Mouse (Mus musculus) MEL (cell line): ENCODE data around the gene Acad10.

Source experiments
- CHD2 ChIP-seq: IDR thresholded peaks from 2 replicates; pipeline ENCODE4 v1.6.1; 2011; ENCODE audit warnings: low read length, improper control_type of control experiment
- CTCF ChIP-seq, 3 experiments: IDR thresholded peaks in 2 of 3; conservative IDR thresholded peaks in 1 of 3; 2 replicates each; pipeline ENCODE4 v1.5.1; 2011 to 2012; ENCODE audit warnings: low read length in 3 of 3, low read depth in 2 of 3, mild to moderate bottlenecking in 2 of 3, improper control_type of control experiment in 1 of 3, inconsistent platforms in 1 of 3, mixed read lengths in 1 of 3, moderate library complexity in 1 of 3; ENCODE audit not compliant: control insufficient read depth in 1 of 3, insufficient read depth in 1 of 3, poor library complexity in 1 of 3, severe bottlenecking in 1 of 3
- E2F4 ChIP-seq: IDR thresholded peaks from 2 replicates; pipeline ENCODE4 v1.6.1; 2011; ENCODE audit warnings: low read depth, low read length, improper control_type of control experiment, borderline replicate concordance
- EP300 ChIP-seq, 2 experiments: IDR thresholded peaks; 2 replicates each; pipeline ENCODE4 v1.6.1; 2011; ENCODE audit warnings: improper control_type of control experiment in 2 of 2, low read length in 2 of 2, low read depth in 1 of 2, mild to moderate bottlenecking in 1 of 2
- GATA1 ChIP-seq: IDR thresholded peaks from 2 replicates; pipeline ENCODE4 v1.6.1; 2011; ENCODE audit warnings: low read depth, low read length, improper control_type of control experiment
- KAT2A ChIP-seq: conservative IDR thresholded peaks from 2 replicates; pipeline ENCODE4 v1.6.1; 2012; ENCODE audit warnings: low read depth, low read length, improper control_type of control experiment, inconsistent platforms
- POLR2A ChIP-seq, 2 experiments: IDR thresholded peaks; 2 replicates each; pipeline ENCODE4 v1.6.1; 2011 to 2012; ENCODE audit warnings: low read length in 2 of 2, mild to moderate bottlenecking in 2 of 2, control low read depth in 1 of 2, improper control_type of control experiment in 1 of 2, low read depth in 1 of 2, moderate library complexity in 1 of 2; ENCODE audit not compliant: control insufficient read depth in 1 of 2, insufficient read depth in 1 of 2, poor library complexity in 1 of 2
- POLR2AphosphoS2 ChIP-seq: IDR thresholded peaks from 2 replicates; pipeline ENCODE4 v1.6.1; 2011; ENCODE audit warnings: low read length, improper control_type of control experiment
- TCF12 ChIP-seq: IDR thresholded peaks from 2 replicates; pipeline ENCODE4 v1.6.1; 2014; ENCODE audit warnings: low read depth, mild to moderate bottlenecking, inconsistent platforms, low read length, improper control_type of control experiment, moderate library complexity

DNA sequence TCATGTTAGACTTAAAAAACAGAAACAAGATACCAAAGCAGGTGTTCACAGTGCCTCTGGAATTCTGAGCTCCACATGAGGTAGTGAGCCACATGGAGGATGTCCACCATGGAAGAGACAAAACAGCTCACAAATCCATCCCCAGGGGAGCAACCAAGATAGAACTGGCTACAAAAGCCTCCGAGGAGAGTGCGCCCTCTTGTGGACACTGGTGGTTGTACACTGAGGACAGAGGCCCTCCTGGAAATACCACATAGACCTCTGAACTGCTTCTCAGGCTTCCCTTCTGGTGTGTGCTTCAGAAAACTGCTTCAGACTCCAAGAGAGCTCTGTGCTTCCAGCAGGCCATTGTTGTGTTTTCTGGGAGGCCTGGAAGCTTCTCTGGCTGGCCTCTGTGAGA lies 54.2 kb downstream of the Acad10 start:
- TF ChIP-seq EP300 (IDR thresholded peaks at IDR 0.05; ENCODE audit: low read depth in 1 of 2, low read length in 2 of 2) = no peak
- no peak for TF ChIP-seq POLR2A (IDR thresholded peaks at IDR 0.05; ENCODE audit: control insufficient read depth in 1 of 2, insufficient read depth in 1 of 2, low read depth in 1 of 2, low read length in 2 of 2, poor library complexity in 1 of 2)
- peak; percentile 92 to 97 (median 95) for TF ChIP-seq CTCF (IDR thresholded peaks at IDR 0.05 in 2 of 3, conservative IDR thresholded peaks at IDR 0.05 in 1 of 3; ENCODE audit: control insufficient read depth in 1 of 3, insufficient read depth in 1 of 3, low read depth in 2 of 3, low read length in 3 of 3, poor library complexity in 1 of 3, severe bottlenecking in 1 of 3)
- no peak for TF ChIP-seq CHD2
- no peak for TF ChIP-seq KAT2A
- no peak for TF ChIP-seq POLR2AphosphoS2
- TF ChIP-seq TCF12 = no peak
- TF ChIP-seq GATA1 = no peak
- no peak for TF ChIP-seq E2F4
